Mouse (Mus musculus): ENCODE measurements around the gene Zfp992.
"Not testable (repeated sequence)": the region's sequence is repeated elsewhere in the genome, so short reads cannot be mapped to it uniquely, and the experiment has no call there.

The Zfp992 gene

GRCm38 (mm10) chr4:146448950-146449349, at the start of gene Zfp992:
Gene Zfp992 (plus strand): TSS chr4:146449023.
- DNase-seq = not testable (repeated sequence)

- DNase-seq = not testable (repeated sequence)
Measured at GRCm38 (mm10) chr4:146429467-146429866, 19.4 kb upstream of the Zfp992 start.

GRCm38 (mm10) chr4:146430876-146431275, 17.9 kb upstream of the Zfp992 start:
- DNase-seq = not testable (repeated sequence)

- not testable (repeated sequence) for DNase-seq
Measured at GRCm38 (mm10) chr4:146435539-146435938, 13.3 kb upstream of the Zfp992 start.

- not testable (repeated sequence) for DNase-seq
Measured at GRCm38 (mm10) chr4:146437256-146437655, 11.6 kb upstream of the Zfp992 start.

GRCm38 (mm10) chr4:146444345-146444744, 4.5 kb upstream of the Zfp992 start:
- DNase-seq = not testable (repeated sequence)

GRCm38 (mm10) chr4:146445121-146445520, 3.7 kb upstream of the Zfp992 start:
- DNase-seq = not testable (repeated sequence)

- DNase-seq = not testable (repeated sequence)
Measured at GRCm38 (mm10) chr4:146446135-146446534, 2.7 kb upstream of the Zfp992 start.

GRCm38 (mm10) chr4:146447016-146447415, 1.8 kb upstream of the Zfp992 start:
- not testable (repeated sequence) for DNase-seq

GRCm38 (mm10) chr4:146449711-146450110, 888 bp downstream of the Zfp992 start:
- DNase-seq = not testable (repeated sequence)

- DNase-seq = not testable (repeated sequence)
Measured at GRCm38 (mm10) chr4:146452576-146452975, 3.8 kb downstream of the Zfp992 start.

GRCm38 (mm10) chr4:146454170-146454569, 5.3 kb downstream of the Zfp992 start:
- not testable (repeated sequence) for DNase-seq

- DNase-seq = no peak
Measured at GRCm38 (mm10) chr4:146454896-146455295, 6.1 kb downstream of the Zfp992 start.

- DNase-seq = no peak
Measured at GRCm38 (mm10) chr4:146455321-146455721, 6.5 kb downstream of the Zfp992 start.

- no peak for DNase-seq
Measured at GRCm38 (mm10) chr4:146456061-146456726, 7.4 kb downstream of the Zfp992 start.

- no peak for DNase-seq
Measured at GRCm38 (mm10) chr4:146457126-146457525, 8.3 kb downstream of the Zfp992 start.

GRCm38 (mm10) chr4:146457720-146458119, 8.9 kb downstream of the Zfp992 start:
- no peak for DNase-seq

GRCm38 (mm10) chr4:146459822-146460221, 11.0 kb downstream of the Zfp992 start:
- not testable (repeated sequence) for DNase-seq

- not testable (repeated sequence) for DNase-seq
Measured at GRCm38 (mm10) chr4:146460685-146461084, 11.9 kb downstream of the Zfp992 start.

- DNase-seq = not testable (repeated sequence)
Measured at GRCm38 (mm10) chr4:146463649-146464351, 15.0 kb downstream of the Zfp992 start.

GRCm38 (mm10) chr4:146469984-146470383, 21.2 kb downstream of the Zfp992 start:
- DNase-seq = not testable (repeated sequence)

GRCm38 (mm10) chr4:146474181-146474580, 25.4 kb downstream of the Zfp992 start:
- not testable (repeated sequence) for DNase-seq

- DNase-seq = not testable (repeated sequence)
Measured at GRCm38 (mm10) chr4:146474716-146475676, 26.2 kb downstream of the Zfp992 start.
